Mouse (Mus musculus) embryonic fibroblast, embryonic 13.5 days (primary cell): ENCODE results near the gene Orm1. TPM values are rescaled to one million over a fixed set of nuclear protein-coding genes. Genes with fewer than 3 reads are reported as not detected.

Experiments used
- H3K27ac ChIP-seq: 2 replicates; pipeline ENCODE4 v1.5.1; 2012; ENCODE audit warnings: low read length, control low read depth, inconsistent platforms; ENCODE audit not compliant: insufficient read depth
- H3K4me1 ChIP-seq: 2 replicates; pipeline ENCODE4 v1.6.1; 2011; ENCODE audit warnings: low read length; ENCODE audit not compliant: control insufficient read depth, insufficient read depth
- H3K4me3 ChIP-seq: 2 replicates; pipeline ENCODE4 v1.5.1; 2011; ENCODE audit warnings: mild to moderate bottlenecking, control low read depth, low read length; ENCODE audit not compliant: insufficient read depth
- CTCF ChIP-seq: IDR thresholded peaks from 2 replicates; pipeline ENCODE4 v1.5.1; 2011; ENCODE audit warnings: mild to moderate bottlenecking, control low read depth, low read length, moderate library complexity, borderline replicate concordance; ENCODE audit not compliant: insufficient read depth
- POLR2A ChIP-seq: IDR thresholded peaks from 2 replicates; pipeline ENCODE4 v1.6.1; 2011; ENCODE audit warnings: low read depth, mild to moderate bottlenecking, control low read depth, low read length, moderate library complexity
- polyA plus RNA-seq: library from polyadenylated mRNA; stranded (reverse); fragments of >200 nt; gene quantifications from 2 replicates; pipeline ENCODE4 v1.2.4, GENCODE M21; 2011; ENCODE audit warnings: low read depth; ENCODE audit not compliant: missing spikeins, insufficient read length

Orm1 gene
- polyA plus RNA-seq, 1 experiment = not detected

DNA sequence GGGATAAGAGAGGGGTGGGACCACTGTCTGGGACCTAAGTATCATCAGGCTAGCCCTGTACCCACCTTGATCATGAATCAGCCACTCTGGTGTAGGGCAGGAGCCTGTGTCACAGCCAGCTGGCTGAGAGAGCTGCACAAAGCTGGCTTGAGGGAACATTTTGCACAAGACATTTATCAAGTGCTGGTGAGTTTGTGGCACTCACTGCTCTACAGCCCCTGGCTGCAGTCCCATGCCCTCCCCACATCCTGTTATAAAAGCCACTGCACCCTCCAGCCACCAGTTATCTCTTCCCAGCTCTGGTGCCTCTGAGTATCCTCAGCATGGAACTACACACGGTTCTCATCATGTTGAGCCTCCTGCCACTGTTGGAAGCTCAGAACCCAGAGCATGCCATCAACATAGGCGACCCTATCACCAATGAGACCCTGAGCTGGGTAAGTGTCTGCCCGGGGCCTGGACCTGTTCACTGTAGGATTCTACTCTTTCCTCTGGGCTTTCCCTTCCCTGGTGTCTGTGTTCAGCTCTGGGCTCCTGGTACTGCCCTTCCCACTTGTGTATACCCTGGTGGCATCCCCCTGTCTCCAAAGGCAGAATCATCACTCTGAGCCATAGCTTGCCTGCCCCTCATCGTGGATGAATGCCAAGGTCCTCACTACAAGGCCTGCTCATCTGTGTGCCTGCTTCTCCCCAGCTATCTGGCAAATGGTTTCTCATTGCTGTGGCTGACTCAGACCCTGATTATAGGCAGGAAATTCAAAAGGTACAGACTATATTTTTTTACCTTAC, 11.7 kb downstream of the Orm1 start, which contains the start of gene Orm3:
TSS of gene Orm3 (plus strand) at position 286 of the 789 bp plus-strand sequence.
- no peak for TF ChIP-seq CTCF
- TF ChIP-seq POLR2A = no peak
- Histone ChIP-seq H3K27ac (no peak within 1 kb of the TSS), H3K4me1 (no peaks in the 10 kb centered on the region), H3K4me3 (no peak within 1 kb of the TSS)

DNA sequence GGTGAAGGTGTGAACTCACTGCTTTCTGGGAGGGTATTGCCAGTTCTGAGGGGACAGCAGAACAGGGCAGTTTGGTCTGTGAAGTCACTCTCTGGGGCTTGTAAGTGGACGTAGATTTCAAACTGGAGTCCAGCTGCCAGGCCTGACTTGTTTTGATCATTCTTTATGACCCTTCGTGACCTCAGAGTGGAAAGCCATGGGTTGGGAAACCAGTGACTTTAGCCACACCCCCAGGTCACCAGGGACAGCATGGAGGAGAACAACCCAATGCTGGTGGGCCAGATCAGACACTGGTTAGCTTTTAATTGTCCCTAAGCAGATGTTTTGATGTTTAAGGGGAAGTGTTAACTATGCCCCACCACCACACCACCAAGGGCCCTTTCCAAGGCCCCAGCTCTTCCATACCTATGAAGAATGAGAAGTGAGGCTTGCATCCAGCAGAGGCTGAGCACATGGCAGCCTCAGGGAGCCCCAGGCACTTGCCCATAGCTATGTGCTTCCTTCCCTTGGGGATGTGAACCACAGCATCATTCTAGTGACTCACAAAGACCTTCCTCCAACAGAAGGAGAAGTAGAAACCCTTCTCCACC, 12.7 kb downstream of the Orm1 start:
- Histone ChIP-seq H3K27ac (no peak overlapping the region), H3K4me3 (no peak overlapping the region), H3K4me1 (no peaks in the 10 kb centered on the region)
- TF ChIP-seq POLR2A (no peak), CTCF (no peak)

DNA sequence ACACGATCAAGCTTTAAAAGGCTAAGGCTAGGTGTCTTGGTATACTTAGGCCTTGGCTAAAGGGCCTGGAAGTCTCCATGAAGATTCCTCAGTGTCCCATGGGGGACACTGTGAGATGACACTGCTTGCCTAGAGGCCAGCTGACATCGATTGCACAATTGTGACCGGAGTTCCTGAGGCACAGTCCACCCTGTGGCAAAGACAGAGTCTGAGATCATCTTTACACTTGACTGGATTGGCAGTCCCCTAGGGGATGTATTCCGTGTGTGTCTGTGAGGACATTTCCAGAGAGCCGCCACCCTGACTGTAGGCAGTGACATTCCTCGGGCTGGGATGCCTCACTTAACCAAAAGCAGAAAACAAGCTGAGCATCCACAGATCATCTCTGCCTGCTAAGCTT, 15.5 kb downstream of the Orm1 start:
- no peak for TF ChIP-seq CTCF
- no peak for TF ChIP-seq POLR2A
- H3K27ac ChIP-seq = no peak overlapping the region

DNA sequence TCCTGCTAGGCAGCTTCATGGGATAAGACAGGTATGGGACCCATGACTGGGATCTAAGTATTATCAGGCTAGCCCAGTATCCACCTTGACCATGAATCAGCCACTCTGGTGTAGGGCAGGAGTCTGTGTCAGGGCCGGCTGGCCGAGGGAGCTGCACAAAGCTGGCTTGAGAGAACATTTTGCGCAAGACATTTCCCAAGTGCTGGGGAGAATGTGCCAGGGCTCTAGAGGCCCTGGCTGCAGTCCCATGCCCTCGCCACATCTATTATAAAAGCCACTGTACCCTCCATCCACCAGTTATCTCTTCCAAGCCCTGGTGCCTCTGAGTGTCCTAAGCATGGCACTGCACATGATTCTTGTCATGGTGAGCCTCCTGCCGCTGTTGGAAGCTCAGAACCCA, 17.8 kb downstream of the Orm1 start, which contains the start of gene Orm2:
TSS of gene Orm2 (plus strand) at position 300 of the 400 bp plus-strand sequence.
- H3K4me1 ChIP-seq = no peaks in the 10 kb centered on the region
- H3K27ac ChIP-seq = no peak within 1 kb of the TSS
- no peak within 1 kb of the TSS for H3K4me3 ChIP-seq
- TF ChIP-seq CTCF (no peak), POLR2A (no peak)

More for the DNA sequence above, 15.5 kb downstream of the Orm1 start:
- no peaks in the 10 kb centered on the region for H3K4me1 ChIP-seq
- H3K4me3 ChIP-seq = no peak overlapping the region

DNA sequence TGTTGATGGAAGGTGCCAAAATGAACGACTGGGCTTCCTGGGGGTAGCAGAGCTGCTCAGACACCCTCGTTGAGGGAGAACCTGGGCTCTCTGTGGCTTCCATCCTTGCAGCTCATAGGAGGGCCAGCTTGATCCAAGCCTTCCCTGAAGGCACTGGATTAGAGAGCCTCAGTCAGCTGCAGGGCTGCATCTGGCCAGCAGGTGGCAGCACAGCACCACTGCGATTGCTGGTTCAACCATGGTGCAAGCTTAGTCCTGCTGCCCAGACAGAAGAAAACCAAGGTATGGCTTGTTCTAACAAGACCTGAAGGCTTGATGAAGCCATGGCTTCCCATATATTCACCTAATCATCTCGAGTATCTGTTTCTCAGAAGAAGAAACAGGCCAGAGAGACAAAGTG, 24.2 kb downstream of the Orm1 start:
- no peak overlapping the region for H3K27ac ChIP-seq
- no peak for TF ChIP-seq POLR2A
- peak; percentile 99 for TF ChIP-seq CTCF
- H3K4me1 ChIP-seq = no peaks in the 10 kb centered on the region
- H3K4me3 ChIP-seq = no peak overlapping the region

DNA sequence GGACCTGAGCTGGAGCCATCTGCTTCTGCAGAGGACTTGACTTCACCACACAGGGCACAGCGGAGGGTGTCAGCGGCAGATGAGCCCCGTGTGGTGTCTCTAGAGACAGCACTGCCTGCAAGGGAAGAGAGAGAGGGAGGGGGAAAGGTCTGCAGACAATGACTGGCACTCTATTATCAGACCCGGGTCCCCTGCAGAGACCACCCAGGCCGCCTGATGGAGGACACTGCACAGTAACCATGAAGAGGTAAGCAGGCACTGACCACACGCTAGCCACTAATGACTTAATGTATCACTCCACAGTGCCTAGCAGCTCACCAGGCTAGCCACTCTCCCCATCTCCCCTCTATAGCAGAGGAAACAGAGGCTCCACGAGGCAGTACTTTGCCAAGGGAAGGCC, 26.5 kb downstream of the Orm1 start:
- Histone ChIP-seq H3K27ac (no peak overlapping the region), H3K4me1 (no peaks in the 10 kb centered on the region), H3K4me3 (no peak overlapping the region)
- no peak for TF ChIP-seq POLR2A
- TF ChIP-seq CTCF = no peak

DNA sequence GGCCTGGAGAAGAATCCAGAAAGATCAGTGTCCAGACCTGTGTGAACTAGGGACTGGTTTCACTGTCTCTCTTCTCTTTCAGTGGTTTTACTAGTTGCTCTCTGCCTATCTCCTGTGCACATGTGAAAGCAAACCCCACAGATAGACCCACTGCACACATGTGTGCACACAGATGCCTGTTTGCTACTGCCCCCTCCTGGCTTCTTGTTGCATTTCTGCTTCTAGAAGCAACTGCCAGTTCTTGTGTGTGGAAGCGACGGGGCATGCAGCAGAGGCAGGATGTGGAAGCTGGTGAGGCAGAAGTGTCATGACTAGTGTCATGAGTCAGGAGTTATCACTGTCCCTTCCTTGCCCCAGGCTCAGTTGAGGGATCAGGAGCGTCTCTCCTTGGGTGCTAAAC, 27.5 kb downstream of the Orm1 start:
- H3K4me1 ChIP-seq = no peaks in the 10 kb centered on the region
- TF ChIP-seq POLR2A = no peak
- peak; percentile 14; the same call in 1 of the 2 replicates for TF ChIP-seq CTCF
- H3K4me3 ChIP-seq = no peak overlapping the region
- H3K27ac ChIP-seq = no peak overlapping the region

DNA sequence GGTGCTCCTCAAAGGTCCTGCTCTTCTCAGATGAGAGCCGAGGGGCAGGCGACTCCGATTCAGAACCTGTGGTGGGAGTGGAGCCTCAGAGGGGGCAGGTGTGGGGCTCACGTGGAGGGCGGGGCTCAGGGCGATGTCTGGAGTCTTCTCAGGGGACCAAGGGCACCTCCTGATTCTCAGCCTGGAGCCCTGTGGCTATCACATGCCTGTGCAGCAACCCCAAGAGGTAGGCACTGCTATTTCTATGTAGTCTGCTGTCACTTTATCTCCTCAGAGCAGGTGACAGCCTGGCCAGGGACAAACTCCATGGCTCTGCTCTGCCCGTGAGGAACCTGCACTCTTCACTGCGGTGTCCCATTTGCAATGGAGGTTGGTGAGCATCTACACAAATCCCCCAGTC, 29.0 kb downstream of the Orm1 start:
- H3K27ac ChIP-seq = no peak overlapping the region
- H3K4me1 ChIP-seq = no peaks in the 10 kb centered on the region
- H3K4me3 ChIP-seq = no peak overlapping the region
- TF ChIP-seq POLR2A = no peak
- no peak for TF ChIP-seq CTCF

DNA sequence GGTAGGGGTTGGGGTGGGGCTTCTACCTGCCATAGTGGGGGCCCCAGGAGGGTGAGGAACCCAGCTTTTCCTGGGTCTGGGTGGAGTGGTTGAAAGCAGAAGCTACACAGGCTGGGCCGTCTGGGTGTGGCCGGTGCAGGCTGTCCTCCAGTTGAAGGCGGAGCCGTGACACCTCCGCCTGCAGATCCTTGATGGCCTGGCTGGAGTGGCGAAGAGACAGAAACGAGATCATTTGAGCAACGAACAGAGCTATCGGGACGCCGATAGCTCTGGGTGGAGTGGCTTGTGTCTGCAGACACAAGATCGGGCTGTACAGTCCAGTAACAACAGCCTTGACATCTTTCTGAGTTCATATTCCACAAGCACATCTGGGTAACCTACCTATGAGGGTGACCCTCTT, 30.0 kb downstream of the Orm1 start:
- Histone ChIP-seq H3K27ac (no peak overlapping the region), H3K4me1 (no peaks in the 10 kb centered on the region)
- TF ChIP-seq CTCF = no peak
- TF ChIP-seq POLR2A = no peak

DNA sequence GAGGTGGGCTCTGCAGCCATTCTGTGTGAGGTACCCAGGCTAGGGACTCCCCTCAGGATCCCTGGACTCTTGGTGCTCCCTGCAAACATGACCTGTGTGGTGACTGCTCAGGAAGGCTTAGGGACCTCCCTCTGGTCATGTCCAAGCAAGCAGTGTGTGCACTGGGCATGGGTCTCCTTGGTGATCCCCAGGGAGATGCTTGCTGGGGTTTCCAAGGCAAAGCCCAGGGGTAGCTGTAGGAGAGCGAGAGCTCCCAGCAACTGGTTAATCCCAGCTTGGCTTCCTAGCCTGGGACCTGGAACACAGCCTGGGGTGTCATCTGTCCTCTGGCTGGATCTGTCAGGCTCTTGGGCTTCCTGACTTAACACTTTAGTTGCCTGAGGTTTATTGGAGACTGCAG, 31.0 kb downstream of the Orm1 start:
- H3K27ac ChIP-seq = no peak overlapping the region
- H3K4me1 ChIP-seq = no peaks in the 10 kb centered on the region
- no peak overlapping the region for H3K4me3 ChIP-seq
- TF ChIP-seq CTCF (no peak), POLR2A (no peak)

More for the DNA sequence above, 30.0 kb downstream of the Orm1 start:
- H3K4me3 ChIP-seq = no peak overlapping the region

DNA sequence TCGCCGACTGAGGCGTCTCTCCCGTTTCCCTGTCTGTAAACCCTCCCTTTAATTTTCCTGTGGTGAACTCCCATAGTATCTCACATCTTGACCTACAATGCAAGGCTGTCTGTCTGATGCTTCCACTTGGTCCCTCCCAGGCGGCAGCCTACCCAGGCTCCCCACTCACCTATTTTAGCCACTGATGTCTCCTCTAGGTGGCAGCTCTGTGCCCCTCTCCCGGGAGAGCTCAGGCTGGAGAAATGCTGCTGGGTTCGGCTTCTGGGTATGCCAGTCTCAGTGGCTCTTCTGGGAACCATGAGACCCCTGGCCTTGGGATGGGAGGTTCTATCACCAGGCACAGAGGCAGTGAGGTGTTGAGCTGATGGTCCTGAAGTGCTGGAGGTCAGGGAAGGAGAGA, 33.1 kb downstream of the Orm1 start:
- no peak overlapping the region for H3K27ac ChIP-seq
- TF ChIP-seq POLR2A (no peak), CTCF (0 out of 2 replicates have a peak, but pooled peaks have one; percentile 29)
- H3K4me3 ChIP-seq = no peak overlapping the region
- H3K4me1 ChIP-seq = no peaks in the 10 kb centered on the region
